In the genomic region with DNA sequence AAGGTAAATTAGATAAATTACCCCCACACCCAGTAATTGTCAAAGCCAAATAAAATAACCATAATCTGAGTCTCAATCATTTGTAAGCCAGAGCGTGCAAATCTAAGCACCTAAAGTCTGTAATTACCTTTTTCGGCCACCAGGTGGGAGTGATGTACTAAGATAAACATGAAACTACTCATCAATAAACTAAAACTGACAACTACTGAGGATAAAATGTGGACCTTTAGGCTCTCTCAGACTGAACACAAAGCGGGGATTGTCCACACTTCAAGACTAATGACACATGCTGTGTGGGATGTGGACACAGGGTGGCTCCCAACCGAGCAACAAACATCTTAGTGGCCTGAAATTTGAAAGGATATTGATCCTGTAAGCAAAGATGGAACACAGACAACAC, we compare ENCODE assay signal across 10 mouse cellular contexts. TPM values are rescaled to one million over a fixed set of nuclear protein-coding genes. Genes with fewer than 3 reads are reported as not detected.
DNase-seq lines count a peak whose midpoint lies in the region; ATAC-seq and TF ChIP-seq lines count a peak whose summit lies in the region.
"Had no signal": no experiment of that assay in that cellular context is flagged by ENCODE, and none has a peak within 500 bp of the region (broad histone marks: within the 10 kb centered on the region; RNA-seq: fewer than 3 reads in every experiment).

No protein-coding gene starts in this region.

- no peaks in the 10 kb centered on the region for H3K27me3 ChIP-seq in kidney, postnatal 0 days (ENCODE audit: insufficient read depth, low read length)
- H3K27me3 ChIP-seq: liver, embryonic 15.5 days; stomach, embryonic 15.5 days had no signal

- peak; percentile 40; the same call in 1 of the 2 replicates for ATAC-seq in kidney, postnatal 0 days (replicated peaks; ENCODE audit: low FRiP score, low read depth)

- no peak overlapping the region for H3K4me3 ChIP-seq in kidney, postnatal 0 days (replicated peaks; ENCODE audit: low read depth, low read length)
- H3K4me3 ChIP-seq: liver, embryonic 15.5 days; stomach, embryonic 15.5 days had no signal

- peaks cover 58% of the 10 kb centered on the region for H3K36me3 ChIP-seq in kidney, postnatal 0 days (ENCODE audit: insufficient read depth, low read length)

- intact Hi-C loops in left cerebral cortex, postnatal 36 days (cut with DNase I), result no loop called here

- H3K9me3 ChIP-seq in kidney, postnatal 0 days (replicated peaks; ENCODE audit: low read length), result no peaks in the 10 kb centered on the region
- H3K9me3 ChIP-seq: liver, embryonic 15.5 days; stomach, embryonic 15.5 days had no signal

- 37% methylated on average over 4 of the region's 4 CpGs for WGBS in kidney, postnatal 0 days

- peak; percentile 75 for TF ChIP-seq CTCF in kidney, postnatal 0 days (IDR thresholded peaks at IDR 0.05; ENCODE audit: low read depth)

- H3K4me1 ChIP-seq in kidney, postnatal 0 days (replicated peaks; ENCODE audit: insufficient read depth, low read length), result no peaks in the 10 kb centered on the region
- H3K4me1 ChIP-seq: liver, embryonic 15.5 days; stomach, embryonic 15.5 days had no signal

- peak; percentile 61 for DNase-seq in adrenal gland, postnatal 10 days
- DNase-seq in adrenal gland, adult 8-10 months, result no peak
- DNase-seq in left cerebral cortex, adult 18-20 months (ENCODE audit: low spot score in 2 of 2), result peak; percentile 31 to 54
- DNase-seq in left cerebral cortex, postnatal 36 days (ENCODE audit: low spot score in 2 of 2), result no peak
- DNase-seq in c-Kit-positive CD71-positive TER-119-positive erythroid progenitor cells, embryonic 14.5 days (ENCODE audit: low spot score), result peak; percentile 58
- DNase-seq in kidney, postnatal 0 days (ENCODE audit: low spot score), result peak; percentile 65
- DNase-seq in lung, postnatal 25 days (ENCODE audit: low spot score), result peak; percentile 35
- no peak for DNase-seq in yolk sac, embryonic 10.5 days (ENCODE audit: low spot score)

- no peak overlapping the region for H3K27ac ChIP-seq in kidney, postnatal 0 days
- H3K27ac ChIP-seq: liver, embryonic 15.5 days; stomach, embryonic 15.5 days had no signal

- no peak overlapping the region for H3K9ac ChIP-seq in kidney, postnatal 0 days (ENCODE audit: low read depth, low read length)
- H3K9ac ChIP-seq: liver, embryonic 15.5 days; stomach, embryonic 15.5 days had no signal

- H3K4me2 ChIP-seq in kidney, postnatal 0 days (ENCODE audit: low read length), result no peak overlapping the region
- H3K4me2 ChIP-seq: liver, embryonic 15.5 days; stomach, embryonic 15.5 days had no signal

RNA-seq across cellular contexts. Expression of a gene that starts 14.4 kb away (rescaled TPM):
- total RNA-seq in adrenal gland, postnatal 10 days (2021), result 10 to 100 TPM; 47.7 to 53.3 TPM
- 10 to 100 TPM; 25.9 to 31.7 (median 27.8) TPM for total RNA-seq in adrenal gland, adult 8-10 months (2022)
- total RNA-seq in left cerebral cortex, adult 18-20 months (2021), result 10 to 100 TPM; 75.5 to 79.8 TPM
- 10 to 100 TPM; 95.0 to 97.8 TPM for total RNA-seq in left cerebral cortex, postnatal 36 days (2021)
- polyA plus RNA-seq in kidney, postnatal 0 days (2015; fragmentation: Nextera tagmentation; extraction: Ambion mirVana), result 21.0 and 22.2 TPM in 2 replicates

Comparison
In these comparisons a context has a peak if more than half of its experiments do, and no peak if none do; other contexts are left out.
1. DNase-seq: peak in adrenal gland, postnatal 10 days (single experiment), left cerebral cortex, adult 18-20 months (2 of 2), c-Kit-positive CD71-positive TER-119-positive erythroid progenitor cells, embryonic 14.5 days (single experiment), kidney, postnatal 0 days (single experiment) and lung, postnatal 25 days (single experiment); none in adrenal gland, adult 8-10 months (single experiment), left cerebral cortex, postnatal 36 days (0 of 2) and yolk sac, embryonic 10.5 days (single experiment).